Mouse (Mus musculus) erythroblast, embryonic 14.5 days (primary cell): ENCODE measurements at regions not wholly inside any gene's neighbourhood (a gene's known extent, or its start where the extent isn't known, plus 50 kb on each side); places are given as distances from the start of the nearest gene placed in this dataset.

Experiments used
- H3K27me3 ChIP-seq: 2 replicates; pipeline ENCODE4 v1.6.1; 2012; ENCODE audit warnings: inconsistent platforms; ENCODE audit not compliant: control insufficient read depth
- H3K36me3 ChIP-seq: 2 replicates; pipeline ENCODE4 v1.6.1; 2012; ENCODE audit warnings: mild to moderate bottlenecking, inconsistent platforms; ENCODE audit not compliant: control insufficient read depth
- H3K4me1 ChIP-seq: 2 replicates; pipeline ENCODE4 v1.6.1; 2012; ENCODE audit warnings: inconsistent platforms; ENCODE audit not compliant: control insufficient read depth
- H3K4me3 ChIP-seq: replicated peaks from 2 replicates; pipeline ENCODE3; 2012; ENCODE audit warnings: moderate library complexity, mild to moderate bottlenecking, inconsistent platforms
- H3K9me3 ChIP-seq: 2 replicates; pipeline ENCODE4 v1.6.1; 2012; ENCODE audit warnings: low read length, inconsistent platforms, mixed read lengths; ENCODE audit not compliant: control insufficient read depth
- GATA1 ChIP-seq: IDR thresholded peaks from 2 replicates; pipeline ENCODE4 v1.6.1; 2012; ENCODE audit warnings: low read length, inconsistent platforms, mixed read lengths
- TAL1 ChIP-seq: IDR thresholded peaks from 3 replicates; pipeline ENCODE4 v1.6.1; 2012; ENCODE audit warnings: low read length, inconsistent platforms, mixed read lengths

GRCm38 (mm10) chr10:11888953-11889352 lies 545.7 kb downstream of the Epm2a start:
- H3K4me3 ChIP-seq, result no peak overlapping the region
- no peaks in the 10 kb centered on the region for H3K36me3 ChIP-seq
- H3K4me1 ChIP-seq, result no peaks in the 10 kb centered on the region
- no peaks in the 10 kb centered on the region for H3K27me3 ChIP-seq
- H3K9me3 ChIP-seq, result 0 out of 2 replicates have a peak, but pooled peaks cover 2% of the 10 kb centered on the region
- TF ChIP-seq GATA1 (no peak), TAL1 (no peak)

GRCm38 (mm10) chr10:11922132-11922531 lies 578.9 kb downstream of the Epm2a start:
- TF ChIP-seq TAL1 (no peak), GATA1 (no peak)

DNA sequence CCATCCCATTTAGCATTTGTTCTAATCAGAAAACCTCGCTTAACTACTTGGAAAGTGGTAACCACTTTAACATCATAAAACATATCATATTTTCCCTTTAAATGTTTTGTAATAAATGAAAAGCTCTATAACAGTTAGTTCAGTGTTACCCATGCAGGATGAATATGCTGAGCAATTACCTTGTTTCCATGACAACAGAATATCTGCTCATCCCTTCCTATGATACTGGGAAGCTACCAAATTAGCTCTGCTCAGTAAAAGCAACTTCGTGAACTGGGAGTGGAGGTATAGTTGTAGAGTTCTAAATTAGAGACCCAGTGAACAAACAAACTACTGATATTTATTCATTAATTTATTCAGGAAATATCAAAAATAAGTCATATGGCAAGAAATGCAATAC lies 595.0 kb downstream of the Epm2a start:
- no peaks in the 10 kb centered on the region for H3K4me1 ChIP-seq
- H3K36me3 ChIP-seq, result no peaks in the 10 kb centered on the region
- no peak overlapping the region for H3K4me3 ChIP-seq
- no peaks in the 10 kb centered on the region for H3K27me3 ChIP-seq
- no peaks in the 10 kb centered on the region for H3K9me3 ChIP-seq
- TF ChIP-seq TAL1 (no peak), GATA1 (no peak)

More at GRCm38 (mm10) chr10:11922132-11922531, 578.9 kb downstream of the Epm2a start:
- Histone ChIP-seq H3K9me3 (peaks cover 6% of the 10 kb centered on the region), H3K27me3 (no peaks in the 10 kb centered on the region), H3K36me3 (no peaks in the 10 kb centered on the region), H3K4me3 (no peak overlapping the region), H3K4me1 (no peaks in the 10 kb centered on the region)

GRCm38 (mm10) chr10:11942772-11943171 lies 599.6 kb downstream of the Epm2a start:
- no peaks in the 10 kb centered on the region for H3K9me3 ChIP-seq
- H3K4me3 ChIP-seq, result no peak overlapping the region
- no peak for TF ChIP-seq TAL1
- no peak for TF ChIP-seq GATA1
- no peaks in the 10 kb centered on the region for H3K27me3 ChIP-seq
- H3K36me3 ChIP-seq, result no peaks in the 10 kb centered on the region
- no peaks in the 10 kb centered on the region for H3K4me1 ChIP-seq

- H3K9me3 ChIP-seq, result no peaks in the 10 kb centered on the region
- no peak overlapping the region for H3K4me3 ChIP-seq
- no peaks in the 10 kb centered on the region for H3K4me1 ChIP-seq
- no peaks in the 10 kb centered on the region for H3K36me3 ChIP-seq
- H3K27me3 ChIP-seq, result no peaks in the 10 kb centered on the region
- TF ChIP-seq GATA1, result no peak
- no peak for TF ChIP-seq TAL1
Measured at GRCm38 (mm10) chr10:11960327-11960922, 617.2 kb downstream of the Epm2a start.

GRCm38 (mm10) chr10:12004966-12005365 lies 661.8 kb downstream of the Epm2a start:
- Histone ChIP-seq H3K27me3 (no peaks in the 10 kb centered on the region), H3K36me3 (no peaks in the 10 kb centered on the region), H3K4me1 (no peaks in the 10 kb centered on the region), H3K9me3 (no peaks in the 10 kb centered on the region), H3K4me3 (no peak overlapping the region)
- TF ChIP-seq GATA1, result no peak
- TF ChIP-seq TAL1, result no peak

DNA sequence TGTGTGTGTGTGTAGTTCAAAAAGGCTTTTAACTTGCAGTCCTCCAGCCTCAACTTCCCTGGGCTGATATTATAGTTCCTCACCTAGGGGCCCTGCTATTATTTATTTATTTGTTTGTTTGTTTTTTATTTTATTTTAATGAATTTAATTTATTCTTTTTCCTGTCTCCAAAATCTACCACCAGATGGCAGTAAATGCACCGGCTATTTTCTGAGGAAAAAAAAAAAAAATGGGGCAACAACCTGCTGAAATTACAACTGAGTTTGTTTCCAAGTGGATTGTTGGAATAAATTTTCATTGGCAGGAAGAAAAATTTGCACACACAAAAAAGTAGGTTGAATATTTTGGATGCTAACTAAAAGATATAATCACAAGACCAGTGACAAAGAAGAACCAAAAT lies 662.7 kb downstream of the Epm2a start:
- no peaks in the 10 kb centered on the region for H3K36me3 ChIP-seq
- H3K27me3 ChIP-seq, result no peaks in the 10 kb centered on the region
- H3K4me1 ChIP-seq, result no peaks in the 10 kb centered on the region
- TF ChIP-seq GATA1 (no peak), TAL1 (no peak)
- H3K9me3 ChIP-seq, result no peaks in the 10 kb centered on the region
- no peak overlapping the region for H3K4me3 ChIP-seq

- Histone ChIP-seq H3K4me1 (no peaks in the 10 kb centered on the region), H3K36me3 (no peaks in the 10 kb centered on the region), H3K9me3 (peaks cover 55% of the 10 kb centered on the region), H3K27me3 (no peaks in the 10 kb centered on the region), H3K4me3 (no peak overlapping the region)
- TF ChIP-seq TAL1 (no peak), GATA1 (no peak)
Measured at GRCm38 (mm10) chr10:12017286-12017685, 674.1 kb downstream of the Epm2a start.

DNA sequence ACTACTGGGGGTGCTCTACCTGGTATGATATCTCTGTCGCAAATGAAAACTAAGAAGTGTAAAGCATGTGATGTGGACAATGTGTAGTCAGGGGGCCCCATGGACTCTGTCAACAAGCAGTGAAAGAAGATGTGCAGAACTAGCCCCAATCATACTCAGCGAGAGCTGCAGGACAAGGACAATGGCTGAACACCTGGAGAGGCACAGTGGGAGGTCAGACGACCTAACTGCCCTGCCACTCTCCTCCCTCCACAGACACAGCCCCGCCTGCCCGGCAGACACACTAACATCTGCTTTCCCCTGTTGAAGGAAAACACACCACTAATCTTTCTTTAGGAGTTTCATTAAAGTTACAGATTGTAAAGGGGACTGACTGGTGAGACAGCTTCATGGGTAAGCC lies 675.1 kb downstream of the Epm2a start:
- Histone ChIP-seq H3K4me3 (no peak overlapping the region), H3K4me1 (no peaks in the 10 kb centered on the region), H3K36me3 (no peaks in the 10 kb centered on the region), H3K27me3 (no peaks in the 10 kb centered on the region), H3K9me3 (peaks cover 47% of the 10 kb centered on the region)
- TF ChIP-seq GATA1 (no peak), TAL1 (no peak)

- no peaks in the 10 kb centered on the region for H3K27me3 ChIP-seq
- peaks cover 46% of the 10 kb centered on the region for H3K9me3 ChIP-seq
- no peaks in the 10 kb centered on the region for H3K36me3 ChIP-seq
- no peak overlapping the region for H3K4me3 ChIP-seq
- H3K4me1 ChIP-seq, result no peaks in the 10 kb centered on the region
- no peak for TF ChIP-seq TAL1
- TF ChIP-seq GATA1, result no peak
Measured at GRCm38 (mm10) chr10:12019159-12019779, 676.1 kb downstream of the Epm2a start.
